Mouse (Mus musculus) testis, adult 2 months (tissue): Measurements from ENCODE around the gene Sdhb. TPM values are rescaled to one million over a fixed set of nuclear protein-coding genes. Genes with fewer than 3 reads are reported as not detected.

ENCODE experiments used
- H3K27ac ChIP-seq: fragments of 200-500 bp; 2 replicates; pipeline ENCODE4 v1.5.1; 2012; ENCODE audit warnings: low read depth, low read length; ENCODE audit not compliant: control insufficient read depth, insufficient read depth
- H3K27me3 ChIP-seq: fragments of 200-500 bp; 2 replicates; pipeline ENCODE4 v1.6.1; 2012; ENCODE audit warnings: mild to moderate bottlenecking, low read length, moderate library complexity; ENCODE audit not compliant: control insufficient read depth, insufficient read depth
- H3K36me3 ChIP-seq: fragments of 200-500 bp; 2 replicates; pipeline ENCODE4 v1.6.1; 2012; ENCODE audit warnings: mild to moderate bottlenecking, low read length; ENCODE audit not compliant: control insufficient read depth, insufficient read depth
- H3K4me1 ChIP-seq: fragments of 200-500 bp; 2 replicates; pipeline ENCODE4 v1.6.1; 2012; ENCODE audit warnings: low read length; ENCODE audit not compliant: control insufficient read depth, insufficient read depth
- H3K4me3 ChIP-seq: fragments of 200-500 bp; 2 replicates; pipeline ENCODE4 v1.5.1; 2012; ENCODE audit warnings: low read depth, mild to moderate bottlenecking, low read length, moderate library complexity, mixed read lengths; ENCODE audit not compliant: control insufficient read depth
- CTCF ChIP-seq: fragments of 200-500 bp; IDR thresholded peaks from 2 replicates; pipeline ENCODE4 v1.5.1; 2012; ENCODE audit warnings: low read depth, mild to moderate bottlenecking, inconsistent platforms, low read length, moderate library complexity; ENCODE audit not compliant: control insufficient read depth, insufficient read depth, insufficient replicate concordance
- POLR2A ChIP-seq: fragments of 200-500 bp; IDR thresholded peaks from 2 replicates; pipeline ENCODE4 v1.6.1; 2012; ENCODE audit warnings: low read depth, mild to moderate bottlenecking, inconsistent platforms, low read length, moderate library complexity; ENCODE audit not compliant: control insufficient read depth
- polyA plus RNA-seq: library from polyadenylated mRNA; depleted of rRNA; stranded (reverse); fragments of >200 nt; gene quantifications from 2 replicates; pipeline ENCODE4 v1.2.3, GENCODE M21; 2012

Sdhb gene
- polyA plus RNA-seq, 1 experiment: 97.1 TPM

- no peaks in the 10 kb centered on the region for H3K36me3 ChIP-seq
- peaks cover 17% of the 10 kb centered on the region for H3K4me1 ChIP-seq
- TF ChIP-seq POLR2A: no peak
- no peak for TF ChIP-seq CTCF
- no peak overlapping the region for H3K4me3 ChIP-seq
- H3K27ac ChIP-seq: no peak overlapping the region
- no peaks in the 10 kb centered on the region for H3K27me3 ChIP-seq
Measured at GRCm38 (mm10) chr4:140959128-140959679, 1.8 kb upstream of the Sdhb start.

- Histone ChIP-seq H3K4me1 (peaks cover 17% of the 10 kb centered on the region), H3K4me3 (no peak overlapping the region), H3K36me3 (no peaks in the 10 kb centered on the region), H3K27me3 (no peaks in the 10 kb centered on the region), H3K27ac (no peak overlapping the region)
- TF ChIP-seq CTCF: no peak
- no peak for TF ChIP-seq POLR2A
Measured at GRCm38 (mm10) chr4:140959715-140960479, 1.1 kb upstream of the Sdhb start.

GRCm38 (mm10) chr4:140961467-140962206, 634 bp downstream of the Sdhb start:
- Histone ChIP-seq H3K27me3 (no peaks in the 10 kb centered on the region), H3K36me3 (no peaks in the 10 kb centered on the region), H3K4me3 (peak overlapping the region; percentile 94), H3K4me1 (peaks cover 17% of the 10 kb centered on the region), H3K27ac (peak overlapping the region; percentile 86)
- TF ChIP-seq CTCF (no peak), POLR2A (no peak)

- Histone ChIP-seq H3K27me3 (no peaks in the 10 kb centered on the region), H3K4me3 (peak overlapping the region; percentile 94), H3K36me3 (no peaks in the 10 kb centered on the region), H3K4me1 (peaks cover 15% of the 10 kb centered on the region), H3K27ac (no peak overlapping the region)
- TF ChIP-seq CTCF: no peak
- TF ChIP-seq POLR2A: no peak
Measured at GRCm38 (mm10) chr4:140962207-140962909, 1.4 kb downstream of the Sdhb start.

GRCm38 (mm10) chr4:140962950-140963349, 1.9 kb downstream of the Sdhb start:
- no peaks in the 10 kb centered on the region for H3K36me3 ChIP-seq
- peak overlapping the region; percentile 27; the same call in 1 of the 2 replicates for H3K27ac ChIP-seq
- no peak overlapping the region for H3K4me3 ChIP-seq
- TF ChIP-seq CTCF (no peak), POLR2A (no peak)
- no peaks in the 10 kb centered on the region for H3K27me3 ChIP-seq
- peaks cover 12% of the 10 kb centered on the region for H3K4me1 ChIP-seq

GRCm38 (mm10) chr4:140963941-140964597, 3.1 kb downstream of the Sdhb start:
- H3K36me3 ChIP-seq: no peaks in the 10 kb centered on the region
- H3K27ac ChIP-seq: peak overlapping the region; percentile 40
- no peak overlapping the region for H3K4me3 ChIP-seq
- H3K4me1 ChIP-seq: peaks cover 10% of the 10 kb centered on the region
- TF ChIP-seq POLR2A (no peak), CTCF (no peak)
- no peaks in the 10 kb centered on the region for H3K27me3 ChIP-seq

GRCm38 (mm10) chr4:140964620-140965019, 3.6 kb downstream of the Sdhb start:
- no peaks in the 10 kb centered on the region for H3K36me3 ChIP-seq
- H3K4me1 ChIP-seq: peaks cover 10% of the 10 kb centered on the region
- no peak overlapping the region for H3K4me3 ChIP-seq
- H3K27me3 ChIP-seq: no peaks in the 10 kb centered on the region
- no peak overlapping the region for H3K27ac ChIP-seq
- TF ChIP-seq POLR2A: no peak
- peak; percentile 59; the same call in 1 of the 2 replicates for TF ChIP-seq CTCF
